Mouse (Mus musculus): ENCODE data around the gene Tln1. TPM values are rescaled to one million over a fixed set of nuclear protein-coding genes. Genes with fewer than 3 reads are reported as not detected.

Gene Tln1
- polyA plus RNA-seq, 1 experiment from 2014 or later: 98.5 TPM

DNA sequence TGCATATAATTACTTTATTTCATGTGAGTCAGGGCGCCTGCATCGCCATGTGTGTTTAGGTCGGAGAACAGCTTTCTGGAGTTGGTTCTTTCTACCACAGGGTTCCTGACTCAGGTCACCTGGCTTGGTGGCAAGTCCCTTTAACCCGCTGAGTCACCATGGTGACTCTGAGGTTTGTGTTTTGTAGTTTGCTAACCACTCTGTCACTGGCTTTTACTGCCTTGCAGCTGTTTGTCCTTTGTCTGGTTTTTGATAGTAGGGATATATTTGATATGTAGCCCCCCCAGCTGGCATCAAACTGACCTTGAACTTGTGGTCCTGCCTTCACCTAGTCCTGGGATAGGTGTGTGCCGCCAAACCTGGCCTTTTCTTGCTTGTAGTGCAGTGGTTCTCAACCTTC, 19.8 kb upstream of the Tln1 start:
- WGBS: 90% methylated on average over 5 of the region's 5 CpGs

GRCm38 (mm10) chr4:43581381-43581780, 18.9 kb upstream of the Tln1 start:
- WGBS: 95% methylated on average over 12 of the region's 12 CpGs
- no peak for ATAC-seq (ENCODE audit: insufficient number of reproducible peaks, insufficient read depth, low FRiP score, low read depth)
- Histone ChIP-seq H3K4me1 (ENCODE audit: control insufficient read depth, insufficient read depth, low read length) (peaks cover 22% of the 10 kb centered on the region), H3K4me3 (ENCODE audit: low read depth, low read length) (no peak overlapping the region), H3K9me3 (ENCODE audit: control insufficient read depth, low read depth, low read length) (no peaks in the 10 kb centered on the region), H3K36me3 (ENCODE audit: control insufficient read depth, insufficient read depth, low read length) (peaks cover 40% of the 10 kb centered on the region), H3K9ac (replicated peaks; ENCODE audit: low read depth, low read length) (no peak overlapping the region), H3K27ac (ENCODE audit: low read length) (no peak overlapping the region), H3K27me3 (ENCODE audit: control insufficient read depth, insufficient read depth, low read length) (no peaks in the 10 kb centered on the region), H3K4me2 (replicated peaks; ENCODE audit: low read depth, low read length) (no peak overlapping the region)

More for the DNA sequence above, 19.8 kb upstream of the Tln1 start:
- Histone ChIP-seq H3K4me1 (ENCODE audit: control insufficient read depth, insufficient read depth, low read length) (peaks cover 14% of the 10 kb centered on the region), H3K4me3 (ENCODE audit: low read depth, low read length) (no peak overlapping the region), H3K27me3 (ENCODE audit: control insufficient read depth, insufficient read depth, low read length) (no peaks in the 10 kb centered on the region), H3K4me2 (replicated peaks; ENCODE audit: low read depth, low read length) (no peak overlapping the region), H3K9me3 (ENCODE audit: control insufficient read depth, low read depth, low read length) (no peaks in the 10 kb centered on the region), H3K9ac (replicated peaks; ENCODE audit: low read depth, low read length) (no peak overlapping the region), H3K27ac (ENCODE audit: low read length) (no peak overlapping the region), H3K36me3 (ENCODE audit: control insufficient read depth, insufficient read depth, low read length) (peaks cover 40% of the 10 kb centered on the region)
- no peak for ATAC-seq (ENCODE audit: insufficient number of reproducible peaks, insufficient read depth, low FRiP score, low read depth)

- Histone ChIP-seq H3K9ac (replicated peaks; ENCODE audit: low read depth, low read length) (no peak overlapping the region), H3K4me3 (ENCODE audit: low read depth, low read length) (no peak overlapping the region), H3K9me3 (ENCODE audit: control insufficient read depth, low read depth, low read length) (no peaks in the 10 kb centered on the region), H3K4me2 (replicated peaks; ENCODE audit: low read depth, low read length) (no peak overlapping the region), H3K36me3 (ENCODE audit: control insufficient read depth, insufficient read depth, low read length) (peaks cover 40% of the 10 kb centered on the region), H3K27me3 (ENCODE audit: control insufficient read depth, insufficient read depth, low read length) (no peaks in the 10 kb centered on the region), H3K27ac (ENCODE audit: low read length) (no peak overlapping the region), H3K4me1 (ENCODE audit: control insufficient read depth, insufficient read depth, low read length) (peaks cover 27% of the 10 kb centered on the region)
- WGBS: 90% methylated on average over 5 of the region's 5 CpGs
- no peak for ATAC-seq (ENCODE audit: insufficient number of reproducible peaks, insufficient read depth, low FRiP score, low read depth)
These were observed 18.2 kb upstream of the Tln1 start for GRCm38 (mm10) chr4:43580721-43581120.

DNA sequence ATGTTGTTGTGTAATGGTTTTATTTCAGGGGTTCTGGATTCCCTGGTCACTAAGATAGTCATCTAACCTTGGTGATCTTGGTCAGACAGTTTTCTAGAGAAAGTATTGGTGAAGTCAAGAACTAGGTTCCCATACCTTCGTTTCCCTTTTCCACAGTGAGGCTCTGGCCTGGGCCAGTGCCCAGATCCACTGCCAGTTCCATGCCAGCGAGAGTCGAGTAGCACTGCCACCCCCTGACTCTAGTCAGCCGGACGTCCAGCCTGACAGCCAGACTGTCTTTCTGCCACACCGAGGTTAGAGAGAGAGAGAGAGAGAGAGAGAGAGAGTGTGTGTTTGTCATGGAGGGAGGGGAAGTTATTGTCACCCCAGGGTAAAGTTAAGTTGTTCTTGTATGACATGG, 17.2 kb upstream of the Tln1 start:
- Histone ChIP-seq H3K36me3 (ENCODE audit: control insufficient read depth, insufficient read depth, low read length) (peaks cover 40% of the 10 kb centered on the region), H3K9me3 (ENCODE audit: control insufficient read depth, low read depth, low read length) (no peaks in the 10 kb centered on the region), H3K27ac (ENCODE audit: low read length) (no peak overlapping the region), H3K4me3 (ENCODE audit: low read depth, low read length) (peak overlapping the region; percentile 84), H3K4me1 (ENCODE audit: control insufficient read depth, insufficient read depth, low read length) (peaks cover 33% of the 10 kb centered on the region), H3K4me2 (replicated peaks; ENCODE audit: low read depth, low read length) (peak overlapping the region; percentile 95), H3K9ac (replicated peaks; ENCODE audit: low read depth, low read length) (peak overlapping the region; percentile 78), H3K27me3 (ENCODE audit: control insufficient read depth, insufficient read depth, low read length) (no peaks in the 10 kb centered on the region)
- 73% methylated on average over 6 of the region's 6 CpGs for WGBS
- no peak for ATAC-seq (ENCODE audit: insufficient number of reproducible peaks, insufficient read depth, low FRiP score, low read depth)

DNA sequence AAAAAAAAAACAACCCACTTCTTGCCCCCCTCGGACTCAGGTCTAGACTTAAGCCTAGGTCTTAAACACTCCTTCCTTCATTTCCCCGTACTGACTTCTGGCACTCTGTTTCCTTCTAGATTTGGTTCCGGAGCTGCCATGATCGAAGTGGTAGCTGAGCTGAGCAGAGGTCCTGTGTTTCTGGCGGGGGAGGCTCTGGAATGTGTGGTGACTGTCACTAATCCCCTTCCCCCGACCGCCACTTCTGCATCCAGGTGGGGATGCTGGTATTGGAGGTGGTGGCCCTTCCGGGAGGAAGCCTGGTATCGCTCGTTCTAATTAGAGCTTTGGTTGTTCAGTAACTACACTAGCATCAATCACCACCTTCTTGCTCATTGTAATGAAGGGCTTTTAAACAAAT, 16.8 kb upstream of the Tln1 start:
- peak overlapping the region; percentile 95 for H3K4me2 ChIP-seq (replicated peaks; ENCODE audit: low read depth, low read length)
- peaks cover 33% of the 10 kb centered on the region for H3K4me1 ChIP-seq (ENCODE audit: control insufficient read depth, insufficient read depth, low read length)
- H3K9ac ChIP-seq (replicated peaks; ENCODE audit: low read depth, low read length): peak overlapping the region; percentile 78
- WGBS: 7% methylated on average over 10 of the region's 10 CpGs
- H3K27me3 ChIP-seq (ENCODE audit: control insufficient read depth, insufficient read depth, low read length): no peaks in the 10 kb centered on the region
- H3K27ac ChIP-seq (ENCODE audit: low read length): 0 out of 2 replicates have a peak overlapping the region, but pooled peaks have one; percentile 82
- no peak for ATAC-seq (ENCODE audit: insufficient number of reproducible peaks, insufficient read depth, low FRiP score, low read depth)
- peaks cover 40% of the 10 kb centered on the region for H3K36me3 ChIP-seq (ENCODE audit: control insufficient read depth, insufficient read depth, low read length)
- no peaks in the 10 kb centered on the region for H3K9me3 ChIP-seq (ENCODE audit: control insufficient read depth, low read depth, low read length)
- H3K4me3 ChIP-seq (ENCODE audit: low read depth, low read length): peak overlapping the region; percentile 84

DNA sequence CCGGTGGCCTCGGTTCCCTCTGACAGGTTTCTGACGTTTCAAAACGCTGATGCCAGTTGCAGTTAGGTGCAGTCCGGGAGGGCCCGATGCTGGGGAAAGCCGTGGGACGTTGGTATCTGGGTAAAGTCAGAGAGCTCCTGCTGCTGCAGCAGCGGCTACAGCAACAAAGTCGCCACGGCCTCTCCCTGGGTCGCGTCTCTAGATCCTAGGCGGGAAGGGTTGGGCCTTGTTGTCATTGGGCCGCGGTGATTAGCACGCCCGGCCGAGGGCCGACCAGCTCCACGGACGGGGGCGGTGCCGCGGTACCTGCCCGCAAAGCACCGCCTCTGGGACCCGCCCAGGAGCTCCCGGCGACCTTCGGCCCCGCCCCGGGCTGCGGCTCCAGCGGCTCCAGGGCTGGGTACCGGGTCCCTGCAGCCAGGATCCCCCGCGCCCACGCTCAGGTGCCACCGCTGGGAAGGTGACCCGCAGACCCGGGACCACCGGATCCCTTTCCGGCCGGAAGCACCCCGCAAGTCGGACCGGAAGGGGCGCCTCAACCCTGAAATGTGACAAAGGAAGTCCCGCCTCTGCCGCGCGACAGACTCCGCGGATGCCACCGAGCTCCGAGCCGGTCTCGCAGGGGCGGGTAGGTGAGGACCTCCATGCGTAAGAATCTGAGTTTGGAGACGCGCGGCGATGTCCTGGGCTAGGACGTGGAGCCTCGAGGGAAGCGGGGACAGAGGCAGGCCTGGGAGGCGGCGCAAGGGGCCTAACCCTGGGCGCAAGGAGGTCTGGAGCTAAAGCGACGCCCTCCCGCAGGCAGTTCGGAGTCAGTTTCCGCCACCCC, 16.1 kb upstream of the Tln1 start, which contains the start of the genes Rgp1 and Gba2:
Gene Rgp1, plus strand, starts transcription at position 340 of the 829 bp plus-strand sequence.
Gene Gba2, minus strand, starts transcription at position 498 of the 829 bp plus-strand sequence.
- Histone ChIP-seq H3K4me3 (ENCODE audit: low read depth, low read length) (peak within 1 kb of the TSS; percentile 84), H3K9ac (replicated peaks; ENCODE audit: low read depth, low read length) (peak within 1 kb of the TSS; percentile 78), H3K4me2 (replicated peaks; ENCODE audit: low read depth, low read length) (peak within 1 kb of the TSS; percentile 95), H3K9me3 (ENCODE audit: control insufficient read depth, low read depth, low read length) (no peaks in the 10 kb centered on the region), H3K36me3 (ENCODE audit: control insufficient read depth, insufficient read depth, low read length) (peaks cover 40% of the 10 kb centered on the region), H3K27ac (ENCODE audit: low read length) (peak within 1 kb of the TSS; percentile 82), H3K27me3 (ENCODE audit: control insufficient read depth, insufficient read depth, low read length) (no peaks in the 10 kb centered on the region), H3K4me1 (ENCODE audit: control insufficient read depth, insufficient read depth, low read length) (peaks cover 33% of the 10 kb centered on the region)
- peak; percentile 96 for ATAC-seq (ENCODE audit: insufficient number of reproducible peaks, insufficient read depth, low FRiP score, low read depth)
- under 1% methylated on average over 76 of the region's 76 CpGs for WGBS

GRCm38 (mm10) chr4:43577237-43577881, 14.9 kb upstream of the Tln1 start:
- WGBS: 35% methylated on average over 8 of the region's 8 CpGs
- no peaks in the 10 kb centered on the region for H3K9me3 ChIP-seq (ENCODE audit: control insufficient read depth, low read depth, low read length)

GRCm38 (mm10) chr4:43575356-43575755, 12.9 kb upstream of the Tln1 start:
- Histone ChIP-seq H3K9me3 (ENCODE audit: control insufficient read depth, low read depth, low read length) (no peaks in the 10 kb centered on the region), H3K4me2 (replicated peaks; ENCODE audit: low read depth, low read length) (no peak overlapping the region), H3K4me3 (ENCODE audit: low read depth, low read length) (no peak overlapping the region), H3K9ac (replicated peaks; ENCODE audit: low read depth, low read length) (no peak overlapping the region), H3K36me3 (ENCODE audit: control insufficient read depth, insufficient read depth, low read length) (peaks cover 35% of the 10 kb centered on the region), H3K4me1 (ENCODE audit: control insufficient read depth, insufficient read depth, low read length) (peaks cover 33% of the 10 kb centered on the region), H3K27ac (ENCODE audit: low read length) (no peak overlapping the region), H3K27me3 (ENCODE audit: control insufficient read depth, insufficient read depth, low read length) (no peaks in the 10 kb centered on the region)
- ATAC-seq (ENCODE audit: insufficient number of reproducible peaks, insufficient read depth, low FRiP score, low read depth): no peak
- WGBS: 63% methylated on average over 2 of the region's 2 CpGs

More at GRCm38 (mm10) chr4:43577237-43577881, 14.9 kb upstream of the Tln1 start:
- H3K27ac ChIP-seq (ENCODE audit: low read length): no peak overlapping the region
- peak overlapping the region; percentile 95 for H3K4me2 ChIP-seq (replicated peaks; ENCODE audit: low read depth, low read length)
- H3K36me3 ChIP-seq (ENCODE audit: control insufficient read depth, insufficient read depth, low read length): peaks cover 38% of the 10 kb centered on the region
- H3K4me3 ChIP-seq (ENCODE audit: low read depth, low read length): peak overlapping the region; percentile 84
- H3K27me3 ChIP-seq (ENCODE audit: control insufficient read depth, insufficient read depth, low read length): no peaks in the 10 kb centered on the region
- H3K4me1 ChIP-seq (ENCODE audit: control insufficient read depth, insufficient read depth, low read length): peaks cover 33% of the 10 kb centered on the region
- ATAC-seq (ENCODE audit: insufficient number of reproducible peaks, insufficient read depth, low FRiP score, low read depth): no peak
- H3K9ac ChIP-seq (replicated peaks; ENCODE audit: low read depth, low read length): peak overlapping the region; percentile 78
